Mouse (Mus musculus) liver (tissue): ENCODE results near the gene Mras.

Experiments
- DNase-seq: peaks from one replicate; pipeline ENCODE4 v3.0.0-alpha.2; 2020; ENCODE audit warnings: mixed read lengths

Gene Mras

DNA sequence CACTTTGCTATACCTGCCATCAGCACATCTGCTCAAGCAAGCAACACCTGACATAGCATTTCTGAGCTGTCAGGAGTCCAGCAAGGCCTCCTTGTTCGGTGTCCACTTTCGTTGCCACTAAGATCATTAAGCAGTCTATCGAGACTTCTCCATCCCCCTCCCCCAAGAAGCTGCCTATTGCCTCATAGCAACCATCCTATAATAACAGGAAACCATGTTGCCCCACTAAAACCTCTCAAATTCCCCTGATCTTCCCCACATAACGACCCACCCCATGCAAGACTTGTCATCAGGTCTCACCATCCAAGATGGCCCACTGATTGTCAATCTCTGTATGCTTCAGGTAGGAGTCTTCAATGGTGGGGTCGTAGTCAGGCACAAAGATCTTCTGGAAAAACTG is 26.1 kb downstream of the Mras start:
- DNase-seq: no peak

DNA sequence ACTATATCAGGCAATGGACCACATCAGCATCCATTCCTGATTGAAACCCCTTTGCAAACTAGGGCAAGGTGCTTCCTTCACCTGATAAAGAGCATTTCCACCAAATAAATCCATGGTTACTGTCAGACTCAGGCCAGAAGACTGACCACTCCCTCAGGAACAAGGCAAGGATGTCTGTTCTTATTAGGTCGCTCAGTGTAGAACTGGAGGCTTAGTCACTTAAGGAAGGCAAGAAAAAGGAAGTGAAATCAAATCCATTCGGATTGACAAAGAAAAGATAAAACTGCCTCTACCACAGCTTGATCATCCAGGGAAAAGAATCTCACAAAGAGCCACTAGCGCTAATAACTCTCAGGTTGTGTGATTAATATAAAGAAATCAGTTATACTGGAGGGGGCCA is 27.9 kb downstream of the Mras start:
- DNase-seq: no peak

DNA sequence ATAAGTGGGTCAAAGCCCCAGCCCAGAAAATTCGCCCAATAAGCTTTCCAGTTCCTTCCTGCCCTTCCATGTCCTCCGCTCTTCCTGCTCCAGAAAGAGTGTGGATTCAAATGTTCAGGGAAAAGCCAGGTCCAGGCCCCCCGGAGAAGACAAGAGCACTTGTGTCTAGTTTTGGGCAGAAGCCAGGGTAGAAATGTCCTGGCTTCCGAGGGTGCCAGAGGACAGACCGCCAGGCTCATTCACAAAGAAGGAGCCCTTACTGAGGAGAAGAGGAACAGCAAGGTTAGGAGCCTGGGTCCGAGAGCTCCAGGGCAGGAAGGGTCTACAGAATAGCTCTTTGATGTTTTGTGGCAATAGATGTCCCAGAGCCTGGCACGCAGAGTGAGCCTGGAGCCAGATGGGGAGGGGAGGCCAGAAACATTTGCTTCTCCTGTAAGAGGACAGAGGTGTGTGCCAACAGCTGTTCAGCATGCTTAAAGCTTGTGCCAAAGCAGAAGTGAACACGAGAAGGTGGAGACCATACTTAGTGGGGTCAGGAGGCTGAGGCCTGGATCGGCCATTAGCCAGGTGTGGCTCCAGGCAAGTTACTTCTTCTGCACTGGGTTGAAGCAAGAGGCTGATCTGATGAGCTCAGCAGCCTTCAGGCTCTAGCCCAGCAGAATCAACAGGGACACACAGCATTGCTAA is 35.8 kb downstream of the Mras start:
- no peak for DNase-seq

DNA sequence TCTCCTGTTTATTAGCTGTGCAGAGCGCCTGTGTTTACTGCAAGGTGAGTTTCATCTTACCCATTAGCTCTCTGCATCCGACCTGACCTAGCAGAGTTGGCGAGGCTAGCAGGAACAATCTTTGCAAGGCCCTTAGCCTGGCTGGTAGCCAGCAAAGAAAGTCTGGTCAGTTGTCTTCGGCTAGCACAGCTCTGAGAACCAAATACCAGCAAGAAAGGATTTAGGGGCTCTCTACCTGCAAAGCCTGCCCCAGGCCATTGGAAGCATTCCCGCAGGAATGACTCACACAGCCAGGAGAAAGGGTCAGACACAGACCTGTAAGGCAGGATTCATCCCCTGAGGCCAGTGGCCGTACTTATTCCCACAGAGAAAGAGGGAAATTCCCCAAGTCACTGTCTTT is 36.4 kb downstream of the Mras start:
- DNase-seq: no peak

DNA sequence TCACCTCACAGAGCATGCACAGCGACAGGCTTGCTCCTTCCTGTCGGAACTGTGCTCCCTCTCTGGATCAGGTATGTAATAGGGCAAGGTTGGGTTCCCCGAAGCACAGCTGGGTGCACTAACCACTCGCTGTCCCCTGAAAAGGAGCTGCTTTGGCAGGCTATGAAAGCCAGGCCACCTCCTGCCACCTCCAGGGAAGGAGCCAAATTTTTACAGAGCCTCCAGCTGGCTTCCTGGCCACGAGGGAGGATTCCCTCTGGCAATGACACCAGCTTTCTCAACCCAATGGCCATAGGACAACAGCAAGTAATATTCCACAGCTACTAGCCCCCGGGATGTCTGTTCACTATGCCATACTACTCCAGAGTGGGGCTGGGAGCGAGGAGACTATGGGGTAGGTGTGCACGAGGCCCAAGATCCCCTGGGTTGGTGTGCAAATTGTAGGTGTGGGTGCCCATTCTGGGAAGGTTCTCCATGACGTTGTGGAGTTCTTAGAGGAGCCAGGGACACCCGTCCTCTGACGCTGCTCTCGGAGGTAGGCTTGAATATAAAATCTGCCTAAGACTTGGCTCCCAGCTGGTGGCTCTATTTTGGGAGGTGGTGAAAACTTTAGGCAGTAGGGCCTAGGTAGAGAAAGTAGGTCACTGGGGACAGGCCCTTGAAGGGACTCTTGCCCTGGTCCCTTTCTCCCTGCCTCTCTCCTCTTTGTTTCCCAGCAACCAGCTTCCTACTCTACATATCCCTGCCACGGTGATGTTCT is 39.9 kb downstream of the Mras start:
- DNase-seq: no peak

DNA sequence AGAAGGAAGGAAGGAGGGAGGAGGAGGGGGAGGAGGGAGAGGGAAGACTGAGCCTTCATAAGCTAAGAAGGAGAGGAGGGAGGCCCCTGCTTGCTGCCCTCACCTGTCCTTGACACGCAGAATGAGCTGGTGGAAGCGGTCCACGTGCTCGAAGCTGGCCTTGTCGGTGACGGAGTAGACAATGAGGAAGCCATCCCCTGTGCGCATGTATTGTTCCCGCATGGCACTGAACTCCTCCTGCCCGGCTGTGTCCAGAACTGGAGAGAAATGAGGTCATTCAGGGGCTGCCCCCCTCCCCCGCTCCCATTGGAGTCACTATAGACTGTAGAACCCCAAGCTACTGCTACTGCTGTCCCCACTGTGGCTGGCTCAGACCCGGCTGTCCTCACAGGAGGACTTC is 42.8 kb downstream of the Mras start:
- DNase-seq: no peak

DNA sequence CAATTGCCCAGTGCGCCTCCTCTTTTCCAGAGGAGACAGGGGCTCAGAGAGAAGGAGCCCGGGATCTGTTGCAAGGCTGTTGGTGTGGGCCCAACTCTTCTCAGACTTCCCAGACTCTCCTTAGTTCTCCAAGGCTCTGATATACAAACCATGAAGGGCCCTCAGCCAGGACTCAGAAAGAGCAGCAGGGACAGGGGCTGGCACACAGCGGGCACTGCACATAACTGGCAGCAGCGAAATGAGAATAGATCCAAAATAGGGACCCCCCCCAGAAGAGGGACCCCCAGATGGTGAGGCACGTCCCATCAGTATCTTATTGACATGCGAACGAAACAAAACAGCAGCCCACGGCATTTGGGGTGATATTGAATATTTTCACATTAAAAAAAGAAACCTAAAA is 44.0 kb downstream of the Mras start:
- DNase-seq: no peak

DNA sequence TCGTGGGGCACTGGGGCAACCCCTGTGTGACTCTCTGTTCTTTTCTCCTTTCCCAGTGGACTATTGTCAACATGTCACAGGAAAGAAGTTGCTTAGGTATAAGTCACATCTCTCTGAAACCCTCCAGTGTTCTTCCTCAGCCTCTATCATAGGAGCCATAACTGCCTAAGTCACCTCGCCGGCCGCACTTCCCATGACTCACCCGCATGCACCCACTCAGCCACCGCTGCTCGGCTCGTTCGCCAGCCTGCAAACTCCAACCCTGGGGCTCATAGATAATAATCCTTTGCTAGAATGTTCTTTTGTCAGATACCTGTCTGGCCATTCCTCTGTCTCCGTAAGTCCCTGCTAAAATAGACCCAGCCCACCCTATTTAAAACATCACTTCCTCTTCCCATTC is 45.6 kb downstream of the Mras start:
- DNase-seq: no peak

DNA sequence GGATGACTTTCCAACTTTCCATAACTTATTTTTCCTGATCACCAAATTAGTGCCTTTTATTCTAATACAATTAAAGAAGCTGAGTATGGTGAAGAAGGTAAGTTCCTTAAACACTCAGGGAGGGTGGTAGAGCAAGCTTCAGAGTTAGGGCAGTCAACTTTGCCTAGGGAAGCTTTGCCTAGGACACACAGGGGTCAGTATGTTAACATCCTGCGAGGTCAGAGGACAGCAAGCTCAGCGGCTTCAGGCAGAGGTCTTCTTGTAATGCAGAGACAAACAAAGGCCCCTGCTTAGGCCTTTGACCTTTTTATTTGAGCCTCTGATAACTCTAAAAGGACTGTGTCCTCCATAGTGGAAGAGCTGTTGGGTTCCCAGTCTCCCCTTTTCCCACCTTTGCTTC is 46.5 kb downstream of the Mras start:
- DNase-seq: no peak

DNA sequence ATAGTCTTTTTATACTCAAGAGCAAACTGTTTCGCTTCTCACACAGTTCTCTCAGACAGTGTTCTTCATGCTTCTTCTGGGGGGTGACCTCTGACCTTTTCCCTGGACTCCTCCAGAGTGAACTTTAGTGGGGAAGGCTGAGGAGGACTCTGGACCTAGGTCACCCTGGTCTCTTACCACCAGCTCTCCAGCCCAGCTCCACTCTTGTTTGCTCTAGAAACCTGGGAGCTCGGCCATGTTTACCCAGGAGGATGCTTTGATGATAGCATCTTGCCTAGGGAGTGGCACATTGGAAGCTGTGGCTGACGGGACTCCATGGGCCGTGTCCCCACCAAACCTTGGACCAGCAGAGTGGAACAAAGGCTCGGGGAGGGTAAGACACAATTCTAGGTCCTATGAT is 47.0 kb downstream of the Mras start:
- no peak for DNase-seq

DNA sequence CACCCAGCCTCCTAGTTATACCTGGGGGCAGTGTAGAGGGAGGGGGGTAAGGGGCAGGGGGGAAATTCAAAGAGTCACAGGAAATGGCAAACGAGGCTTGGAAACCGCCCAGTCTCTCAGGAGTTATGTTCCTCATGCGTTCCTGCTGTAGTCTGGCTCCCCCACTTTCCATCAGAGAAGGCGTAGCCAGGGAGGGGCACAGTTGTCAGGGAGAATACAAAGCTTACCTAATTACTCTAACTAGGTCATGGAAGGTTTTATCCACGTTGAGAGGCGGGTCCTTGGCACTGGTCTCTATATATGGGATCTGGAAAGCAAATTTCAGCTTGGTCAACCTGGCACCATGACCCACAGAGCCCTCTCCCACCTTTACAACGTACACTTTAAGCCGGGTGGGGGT is 47.7 kb downstream of the Mras start:
- no peak for DNase-seq

DNA sequence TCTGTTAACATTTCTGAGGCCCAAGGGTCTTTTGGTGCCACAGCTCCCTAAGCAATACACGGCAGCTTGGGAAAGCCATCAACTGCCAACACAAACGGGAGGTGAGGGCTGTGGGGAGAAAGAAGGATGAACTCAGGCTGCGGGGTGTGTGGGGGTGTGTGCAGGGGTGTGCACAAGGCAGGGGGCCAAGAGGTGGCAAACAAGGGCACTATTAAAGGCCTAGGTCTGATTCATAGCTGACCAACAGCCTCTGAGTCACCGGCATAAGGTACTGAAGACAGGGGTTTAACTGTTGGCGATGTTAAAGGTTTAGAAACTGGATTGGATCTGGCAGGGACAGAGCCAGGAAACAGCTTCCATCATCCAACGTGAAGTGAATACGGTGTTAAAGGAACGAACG is 48.3 kb downstream of the Mras start:
- DNase-seq: no peak

DNA sequence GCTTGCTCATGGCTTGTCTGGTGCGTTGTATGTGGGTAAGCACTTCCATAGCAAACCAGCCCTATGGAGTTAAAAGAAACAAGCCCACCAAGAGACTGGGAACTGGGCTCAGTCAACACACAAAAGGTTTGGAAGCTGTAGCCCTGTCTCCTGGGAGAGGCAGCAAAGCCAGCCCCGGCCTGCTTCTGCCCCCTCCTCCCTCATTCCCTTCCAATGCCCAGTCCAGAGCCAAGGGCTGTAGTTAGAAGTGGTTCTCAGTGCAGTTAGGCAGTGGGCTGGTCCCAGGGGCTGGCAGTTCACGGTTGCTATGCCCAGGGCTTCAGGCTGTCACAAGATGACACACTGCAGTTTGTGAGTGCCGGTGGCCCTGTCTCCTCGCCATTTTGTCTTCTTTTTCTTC is 49.1 kb downstream of the Mras start:
- DNase-seq: no peak

DNA sequence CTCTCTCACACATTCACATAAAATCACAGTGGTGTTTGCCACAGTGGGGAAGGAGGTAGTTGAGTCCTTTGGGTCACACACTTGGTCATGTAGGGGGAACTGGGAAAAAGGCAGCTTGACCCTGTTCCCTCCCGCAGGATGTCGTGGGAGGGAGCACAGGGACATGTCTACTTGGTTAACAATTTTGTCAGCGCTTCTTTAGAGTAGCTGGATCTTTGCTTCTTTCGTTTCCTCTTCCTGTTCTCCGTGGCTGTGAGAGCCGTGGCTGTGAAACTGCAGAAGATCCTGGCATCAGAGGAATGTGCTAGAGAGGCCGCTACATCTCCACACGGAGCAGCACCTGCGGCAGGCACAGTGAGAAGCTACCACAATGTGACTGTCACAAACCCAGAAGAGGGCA is 54.6 kb downstream of the Mras start:
- no peak for DNase-seq

DNA sequence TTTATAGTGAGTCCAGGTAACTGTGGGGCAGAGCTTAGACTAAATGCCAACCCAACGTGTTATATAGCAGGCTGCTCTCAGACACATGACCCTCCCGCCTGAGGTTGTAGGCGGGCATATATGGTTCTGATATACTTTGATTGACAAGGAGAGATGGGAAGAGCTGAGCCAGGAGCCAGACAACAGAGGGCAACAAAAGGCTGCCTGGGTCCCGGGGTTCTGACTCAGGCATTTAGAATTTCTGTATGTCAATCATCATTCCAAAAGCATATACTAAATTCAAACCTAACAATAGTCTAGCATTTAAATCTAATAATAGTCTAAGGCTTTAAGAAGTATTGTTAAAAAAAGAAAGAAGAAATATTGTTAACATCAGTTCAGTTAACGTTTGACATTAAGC is 58.0 kb downstream of the Mras start:
- no peak for DNase-seq

DNA sequence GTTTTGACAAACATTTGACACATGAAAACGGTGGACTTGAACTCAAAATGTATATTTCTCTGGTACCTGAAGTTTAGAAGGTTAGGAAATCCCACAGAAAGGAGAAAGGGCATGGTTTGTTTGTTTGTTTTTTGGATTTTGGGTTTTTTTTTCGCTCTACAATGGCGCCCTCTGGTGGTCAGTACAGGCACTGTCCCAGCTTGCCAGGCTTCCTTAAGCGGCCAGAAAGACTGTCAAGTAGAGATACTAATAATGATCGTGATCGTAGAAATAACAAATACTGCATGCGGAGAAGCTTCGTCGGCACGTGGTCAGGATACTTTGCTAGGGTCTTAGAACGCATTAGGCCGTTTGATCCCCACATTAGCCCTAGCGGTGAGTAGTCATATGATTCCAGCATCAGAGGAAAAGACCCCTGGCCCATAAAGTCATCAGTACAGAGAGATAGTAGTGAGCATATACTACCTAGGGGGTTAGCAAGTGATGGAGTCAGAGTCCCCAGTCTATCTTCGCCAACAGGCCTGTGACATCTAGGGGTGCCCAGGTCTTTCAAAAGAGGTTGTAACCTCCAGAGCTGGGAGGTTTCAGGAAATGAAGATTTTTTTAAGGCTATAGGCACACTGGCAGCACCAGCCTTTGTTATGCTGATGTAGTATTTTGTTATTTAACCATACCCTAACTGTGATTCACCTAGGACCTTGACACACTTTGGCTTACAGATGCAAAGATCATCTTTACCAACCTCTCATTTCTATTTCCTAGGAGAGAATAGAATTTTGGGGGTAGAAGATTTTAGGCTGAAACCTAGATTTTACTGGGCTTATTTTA is 60.4 kb downstream of the Mras start:
- DNase-seq: peak; percentile 46

DNA sequence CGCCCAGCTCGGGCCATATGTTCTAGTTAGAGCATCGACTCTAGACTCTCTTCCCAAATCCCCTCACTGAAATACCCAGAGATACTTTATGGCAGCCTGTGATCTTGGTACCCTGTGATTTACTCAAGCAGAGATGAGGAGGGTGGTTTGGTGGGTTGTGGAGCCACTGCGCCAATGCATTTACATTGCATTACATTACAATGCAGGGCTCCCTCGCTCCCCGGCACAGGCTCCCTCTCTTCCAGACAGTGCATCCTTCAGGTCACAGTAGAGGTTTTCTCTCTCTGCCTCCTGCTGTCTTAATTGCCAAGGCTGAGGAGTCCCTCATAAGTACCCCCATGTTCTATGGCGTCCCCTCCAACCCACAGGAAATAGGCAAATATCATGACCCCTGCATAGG is 68.8 kb downstream of the Mras start:
- DNase-seq: no peak

DNA sequence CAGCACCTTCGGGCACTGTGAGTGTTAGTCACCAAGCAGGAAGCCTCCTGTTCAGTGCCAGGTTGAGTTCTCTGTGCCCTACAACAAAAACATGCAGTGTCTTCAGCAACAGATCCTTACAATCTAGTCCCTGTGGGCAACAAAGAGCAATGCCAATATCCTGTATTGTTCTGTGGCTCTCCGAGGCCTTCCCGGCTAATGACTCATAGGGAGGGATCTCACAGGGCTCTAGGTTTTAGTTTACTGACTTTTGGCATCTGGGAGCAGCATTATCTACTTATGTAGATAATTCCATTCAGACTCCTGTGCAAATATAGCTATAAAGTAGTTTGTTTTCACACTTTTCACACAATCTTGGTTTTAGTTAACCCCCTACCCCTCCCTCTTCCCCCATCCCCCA is 71.3 kb downstream of the Mras start:
- no peak for DNase-seq

DNA sequence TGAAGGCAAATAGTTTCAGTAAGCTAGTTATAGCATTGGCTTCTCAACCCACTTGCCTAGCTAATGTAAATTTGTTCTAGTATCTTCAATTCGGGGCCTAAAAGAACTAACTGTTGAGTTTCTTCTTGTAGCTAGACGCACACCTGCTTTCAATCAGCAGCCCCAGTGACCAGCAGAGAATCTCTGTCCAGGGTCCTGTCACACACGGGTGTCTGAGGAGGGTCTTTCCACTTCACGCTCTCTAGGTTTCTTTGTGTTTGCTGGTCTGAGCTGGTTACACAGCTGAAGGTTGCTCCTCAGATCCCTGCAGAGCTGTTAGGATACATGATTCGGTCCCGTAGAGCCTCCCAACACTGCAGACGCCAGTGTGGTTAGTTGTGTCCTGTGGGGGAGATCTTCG is 74.1 kb downstream of the Mras start:
- DNase-seq: no peak

DNA sequence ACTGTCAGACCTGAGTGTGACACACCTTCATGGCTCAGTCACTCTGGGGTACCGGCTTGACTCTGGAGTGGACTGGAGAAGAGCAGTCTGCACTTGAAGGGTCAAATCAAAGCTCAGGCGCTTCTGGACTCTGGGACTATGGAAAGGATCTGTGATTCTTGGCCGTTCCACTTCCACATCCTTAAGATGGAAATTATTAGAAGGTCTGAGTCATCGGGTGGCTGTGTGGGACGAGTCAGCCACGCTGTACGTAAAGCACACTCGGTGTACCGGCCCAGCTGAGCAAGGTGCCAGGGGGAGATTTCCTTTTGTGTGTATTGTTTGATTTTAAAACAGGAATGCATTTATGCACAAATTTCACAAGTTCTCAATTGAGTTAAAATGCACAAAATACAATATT is 75.2 kb downstream of the Mras start:
- no peak for DNase-seq

DNA sequence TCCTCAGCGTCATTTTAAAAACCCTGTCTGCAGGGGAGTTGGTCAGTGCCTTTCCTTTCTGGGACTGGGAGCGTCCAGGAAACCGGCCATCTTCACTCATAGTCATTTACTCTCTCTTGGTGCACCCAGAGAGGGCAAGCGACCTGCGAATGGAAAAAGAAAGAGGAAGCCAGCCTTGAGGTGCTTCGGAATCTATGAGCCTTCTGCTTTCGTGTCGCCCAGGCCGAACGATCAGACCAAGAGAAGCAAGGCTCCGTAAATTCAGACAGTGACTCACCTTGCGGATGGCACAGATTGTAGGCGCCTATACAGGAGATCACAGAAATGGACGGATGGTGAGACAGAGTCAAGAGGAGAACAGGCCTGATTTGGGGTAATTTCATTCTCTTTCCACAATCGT is 78.2 kb downstream of the Mras start:
- no peak for DNase-seq

DNA sequence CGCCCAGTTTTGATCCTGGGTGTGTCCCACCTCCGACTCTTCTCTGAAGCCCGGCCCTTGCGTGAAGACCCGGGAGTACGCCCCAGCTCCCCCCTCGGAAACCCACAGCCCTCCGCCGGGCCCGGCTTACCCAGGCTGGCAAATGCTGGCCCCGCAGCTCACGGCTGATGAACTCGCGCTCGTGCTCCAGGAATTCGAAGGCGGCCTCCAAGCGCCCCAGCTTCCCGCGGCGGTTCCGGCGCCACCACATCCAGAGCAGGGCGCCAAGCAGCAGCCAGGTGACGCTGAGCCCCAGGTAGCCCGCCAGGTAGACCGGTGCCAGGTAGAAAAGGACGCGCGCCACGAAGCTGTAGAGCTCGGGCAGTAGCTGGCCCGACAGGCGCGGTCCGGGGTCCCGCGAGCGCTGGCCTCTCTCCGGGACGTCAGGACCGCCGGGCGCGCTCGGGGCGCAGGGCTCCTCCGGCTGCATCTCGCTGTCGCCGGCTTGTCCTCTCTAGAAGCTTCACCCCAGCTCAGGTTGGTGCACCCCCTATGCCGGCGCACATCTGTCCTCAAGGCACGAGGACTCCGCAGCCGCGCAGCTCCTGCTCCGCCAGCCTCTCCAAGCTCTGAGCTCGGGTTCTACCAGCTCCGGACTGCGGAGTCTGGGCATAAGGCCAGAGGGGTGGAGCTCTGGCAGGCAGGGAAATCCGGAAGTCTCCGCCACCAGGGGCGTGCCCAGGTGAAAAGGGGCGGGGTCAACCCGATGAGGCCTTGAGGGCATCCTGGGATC is 79.1 kb downstream of the Mras start, which contains the start of gene Esyt3:
Esyt3 (minus strand) TSS at position 637 of the 772 bp plus-strand sequence.
- DNase-seq: peak; percentile 45

DNA sequence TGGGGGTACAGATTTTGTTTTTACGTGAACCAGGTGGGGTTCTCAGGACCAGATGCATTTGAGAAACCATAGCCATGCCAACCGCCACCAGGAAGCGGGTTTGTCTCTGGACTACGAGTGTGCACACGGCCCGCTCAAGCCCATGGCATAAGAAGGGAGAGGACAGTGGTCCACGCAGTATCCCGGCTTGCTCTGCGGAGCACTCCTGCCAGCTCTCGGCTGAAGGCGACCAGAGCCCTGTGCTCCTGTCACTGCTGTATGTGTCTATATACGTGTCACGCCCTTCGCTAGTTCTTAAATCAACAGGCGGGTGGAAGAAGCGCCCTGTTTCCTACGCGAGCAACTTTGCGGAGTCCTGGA is 79.6 kb downstream of the Mras start:
- DNase-seq: no peak
